Mouse (Mus musculus) heart, embryonic 13.5 days (tissue): ENCODE data around the gene Tagap. TPM values are rescaled to one million over a fixed set of nuclear protein-coding genes. Genes with fewer than 3 reads are reported as not detected.
A peak's percentile ranks its signal among the peaks of the same experiment; 100 is the strongest.
"Not testable (repeated sequence)": the region's sequence is repeated elsewhere in the genome, so short reads cannot be mapped to it uniquely, and the experiment has no call there.

Experiments
- ATAC-seq: fragments of 200-750 bp; cut with Nextera tagmentation; 2 replicates; pipeline ENCODE4 v1.8.0; 2017; ENCODE audit warnings: moderate TSS enrichment; ENCODE audit not compliant: insufficient number of reproducible peaks, low FRiP score, low TSS enrichment; ENCODE audit errors: extremely low read depth
- H3K27ac ChIP-seq: fragments of 300-500 bp; sonication (generic); replicated peaks from 2 replicates; pipeline ENCODE4 v1.5.1; 2015; ENCODE audit warnings: moderate library complexity, mild to moderate bottlenecking, inconsistent platforms
- H3K27me3 ChIP-seq: fragments of 300-500 bp; sonication (generic); replicated peaks from 2 replicates; pipeline ENCODE4 v1.6.1; 2015; ENCODE audit warnings: mild to moderate bottlenecking, inconsistent platforms
- H3K36me3 ChIP-seq: fragments of 300-500 bp; sonication (generic); 2 replicates; pipeline ENCODE4 v1.6.1; 2015; ENCODE audit warnings: mild to moderate bottlenecking, inconsistent platforms
- H3K4me1 ChIP-seq: fragments of 300-500 bp; sonication (generic); 2 replicates; pipeline ENCODE4 v1.6.1; 2015; ENCODE audit warnings: inconsistent platforms
- H3K4me2 ChIP-seq: fragments of 300-500 bp; sonication (generic); 2 replicates; pipeline ENCODE4 v1.6.1; 2015; ENCODE audit warnings: inconsistent platforms, mild to moderate bottlenecking, moderate library complexity
- H3K4me3 ChIP-seq: fragments of 300-500 bp; sonication (generic); 2 replicates; pipeline ENCODE4 v1.5.1; 2015; ENCODE audit warnings: moderate library complexity, mild to moderate bottlenecking, inconsistent platforms
- H3K9ac ChIP-seq: fragments of 300-500 bp; sonication (generic); 2 replicates; pipeline ENCODE4 v1.6.1; 2015; ENCODE audit warnings: inconsistent platforms, mild to moderate bottlenecking, moderate library complexity
- H3K9me3 ChIP-seq: fragments of 300-500 bp; sonication (generic); 2 replicates; pipeline ENCODE4 v1.6.1; 2016; ENCODE audit warnings: inconsistent platforms
- WGBS: fragments of 180-500 bp; shearing (Covaris S2); methylation state at CpG from one replicate; pipeline ENCODE4 v1.1.7; 2015; ENCODE audit warnings: mixed read lengths; 5-methylcytosine and 5-hydroxymethylcytosine counted together
- polyA plus RNA-seq: library from polyadenylated mRNA; unstranded; fragments of >200 nt; fragmentation: Nextera tagmentation; extraction: Ambion mirVana; gene quantifications from 2 replicates; pipeline ENCODE4 v1.2.1, GENCODE M21; 2015

The Tagap gene
- polyA plus RNA-seq, 1 experiment from 2014 or later, result 0.37 TPM

GRCm38 (mm10) chr17:7932121-7932520 is 6.3 kb downstream of the Tagap start:
- H3K4me1 ChIP-seq, H3K4me3 ChIP-seq, H3K9me3 ChIP-seq, H3K4me2 ChIP-seq, H3K36me3 ChIP-seq, ATAC-seq, H3K9ac ChIP-seq, H3K27ac ChIP-seq: not testable (repeated sequence)
- peaks cover 27% of the 10 kb centered on the region for H3K27me3 ChIP-seq
- 74% methylated on average over 7 of the region's 8 CpGs for WGBS

- peaks cover under 1% of the 10 kb centered on the region; the same call in 1 of the 2 replicates for H3K4me1 ChIP-seq
- no peak overlapping the region for H3K4me3 ChIP-seq
- no peak overlapping the region for H3K9ac ChIP-seq
- 52% methylated on average over 8 of the region's 8 CpGs for whole genome bisulfite sequencing
- H3K36me3 ChIP-seq, result no peaks in the 10 kb centered on the region
- H3K27me3 ChIP-seq, result no peaks in the 10 kb centered on the region
- no peak overlapping the region for H3K4me2 ChIP-seq
- no peak for ATAC-seq
- H3K9me3 ChIP-seq, result no peaks in the 10 kb centered on the region
- no peak overlapping the region for H3K27ac ChIP-seq
Measured at GRCm38 (mm10) chr17:7939640-7940039, 13.8 kb downstream of the Tagap start.

- peak within 1 kb of the TSS; percentile 84 for H3K9ac ChIP-seq
- 3% methylated on average over 58 of the region's 58 CpGs for WGBS
- H3K27ac ChIP-seq, result peak within 1 kb of the TSS; percentile 97
- peak within 1 kb of the TSS; percentile 70 for H3K4me2 ChIP-seq
- H3K27me3 ChIP-seq, H3K9me3 ChIP-seq, H3K36me3 ChIP-seq, H3K4me1 ChIP-seq: not testable (repeated sequence)
- peak within 1 kb of the TSS; percentile 62 for H3K4me3 ChIP-seq
- ATAC-seq, result peak; percentile 90
Measured at GRCm38 (mm10) chr17:7945117-7946052, 19.6 kb downstream of the Tagap start, which contains the start of gene Rsph3a. Rsph3a (plus strand) TSS chr17:7945614.

GRCm38 (mm10) chr17:7946053-7946627 is 20.3 kb downstream of the Tagap start:
- under 1% methylated on average over 18 of the region's 27 CpGs for WGBS
- peak overlapping the region; percentile 97; the same call in 1 of the 2 replicates for H3K27ac ChIP-seq

GRCm38 (mm10) chr17:7951333-7951732 is 25.5 kb downstream of the Tagap start:
- H3K9ac ChIP-seq, H3K9me3 ChIP-seq, ATAC-seq: not testable (repeated sequence)

More at GRCm38 (mm10) chr17:7946053-7946627, 20.3 kb downstream of the Tagap start:
- not testable (repeated sequence) for H3K4me1 ChIP-seq, H3K27me3 ChIP-seq, H3K9me3 ChIP-seq, H3K36me3 ChIP-seq
- Histone ChIP-seq H3K4me2 (peak overlapping the region; percentile 70), H3K4me3 (peak overlapping the region; percentile 62), H3K9ac (peak overlapping the region; percentile 74)
- ATAC-seq, result 0 out of 2 replicates have a peak, but pooled peaks have one; percentile 23

GRCm38 (mm10) chr17:7957242-7957641 is 31.4 kb downstream of the Tagap start:
- not testable (repeated sequence) for H3K27ac ChIP-seq, H3K4me1 ChIP-seq, H3K4me2 ChIP-seq, H3K4me3 ChIP-seq, H3K27me3 ChIP-seq, ATAC-seq, H3K9me3 ChIP-seq, H3K9ac ChIP-seq
- WGBS, result 93% methylated on average over 9 of the region's 9 CpGs
- peaks cover 13% of the 10 kb centered on the region for H3K36me3 ChIP-seq

More at GRCm38 (mm10) chr17:7951333-7951732, 25.5 kb downstream of the Tagap start:
- not testable (repeated sequence) for H3K4me3 ChIP-seq, H3K4me1 ChIP-seq, H3K27me3 ChIP-seq, H3K4me2 ChIP-seq, H3K27ac ChIP-seq
- WGBS, result no CpG with 5 or more reads among the region's 4 CpGs
- peaks cover 15% of the 10 kb centered on the region for H3K36me3 ChIP-seq

GRCm38 (mm10) chr17:7963333-7963732 is 37.5 kb downstream of the Tagap start:
- not testable (repeated sequence) for H3K27ac ChIP-seq, H3K36me3 ChIP-seq, H3K9ac ChIP-seq, H3K9me3 ChIP-seq, ATAC-seq, H3K4me1 ChIP-seq, H3K27me3 ChIP-seq, H3K4me2 ChIP-seq, H3K4me3 ChIP-seq
- WGBS, result 49% methylated on average over 4 of the region's 4 CpGs

- H3K27me3 ChIP-seq, H3K4me2 ChIP-seq, H3K36me3 ChIP-seq, H3K4me1 ChIP-seq, H3K4me3 ChIP-seq, ATAC-seq, H3K9ac ChIP-seq, H3K27ac ChIP-seq, H3K9me3 ChIP-seq: not testable (repeated sequence)
- WGBS, result 87% methylated on average over 2 of the region's 2 CpGs
Measured at GRCm38 (mm10) chr17:7964398-7964797, 38.6 kb downstream of the Tagap start.

- H3K9ac ChIP-seq, H3K9me3 ChIP-seq, H3K27me3 ChIP-seq, H3K36me3 ChIP-seq, H3K4me2 ChIP-seq, H3K4me1 ChIP-seq, H3K27ac ChIP-seq, H3K4me3 ChIP-seq, ATAC-seq: not testable (repeated sequence)
- 87% methylated on average over 4 of the region's 5 CpGs for WGBS
Measured at GRCm38 (mm10) chr17:7968490-7968889, 42.7 kb downstream of the Tagap start.

- H3K4me3 ChIP-seq, H3K4me1 ChIP-seq, ATAC-seq, H3K9me3 ChIP-seq, H3K27me3 ChIP-seq, H3K4me2 ChIP-seq, H3K9ac ChIP-seq, H3K36me3 ChIP-seq, H3K27ac ChIP-seq: not testable (repeated sequence)
- 42% methylated on average over 2 of the region's 6 CpGs for WGBS
Measured at GRCm38 (mm10) chr17:7969782-7970181, 44.0 kb downstream of the Tagap start.

GRCm38 (mm10) chr17:7983484-7983883 is 57.7 kb downstream of the Tagap start:
- H3K9ac ChIP-seq, H3K4me3 ChIP-seq, H3K27ac ChIP-seq, H3K9me3 ChIP-seq, ATAC-seq, H3K4me1 ChIP-seq, H3K27me3 ChIP-seq, H3K36me3 ChIP-seq, H3K4me2 ChIP-seq: not testable (repeated sequence)
- 85% methylated on average over 1 of the region's 2 CpGs for WGBS
